Mouse (Mus musculus): Measurements from ENCODE around the gene Ccdc142. TPM values are rescaled to one million over a fixed set of nuclear protein-coding genes. Genes with fewer than 3 reads are reported as not detected.

Ccdc142 gene
- polyA plus RNA-seq, 1 experiment from 2014 or later: 1.5 TPM

- H3K4me2 ChIP-seq (replicated peaks; ENCODE audit: low read depth, low read length): no peak overlapping the region
- DNase-seq (ENCODE audit: low spot score) (no peak), ATAC-seq (no peak)
- H3K9ac ChIP-seq (replicated peaks; ENCODE audit: low read depth): no peak overlapping the region
- 81% methylated on average over 5 of the region's 5 CpGs for WGBS
- peaks cover 9% of the 10 kb centered on the region; the same call in 1 of the 2 replicates for H3K27me3 ChIP-seq (replicated peaks; ENCODE audit: insufficient read depth, low read length)
- H3K4me1 ChIP-seq (ENCODE audit: insufficient read depth, low read depth, low read length): no peaks in the 10 kb centered on the region
- H3K27ac ChIP-seq (ENCODE audit: low read length): no peak overlapping the region
- H3K4me3 ChIP-seq (ENCODE audit: low read depth, low read length): no peak overlapping the region
- TF ChIP-seq EP300 (IDR thresholded peaks at IDR 0.05): no peak
- TF ChIP-seq CTCF (IDR thresholded peaks at IDR 0.05): no peak
- no peaks in the 10 kb centered on the region for H3K9me3 ChIP-seq (ENCODE audit: low read length)
- H3K36me3 ChIP-seq (ENCODE audit: insufficient read depth, low read length): no peaks in the 10 kb centered on the region
Measured at GRCm38 (mm10) chr6:83080210-83080609, 21.2 kb upstream of the Ccdc142 start.

GRCm38 (mm10) chr6:83083497-83083896 lies 17.9 kb upstream of the Ccdc142 start:
- ATAC-seq (no peak), DNase-seq (ENCODE audit: low spot score) (no peak)
- Histone ChIP-seq H3K27ac (ENCODE audit: low read length) (no peak overlapping the region), H3K27me3 (replicated peaks; ENCODE audit: insufficient read depth, low read length) (peaks cover 27% of the 10 kb centered on the region; the same call in 1 of the 2 replicates), H3K4me3 (ENCODE audit: low read depth, low read length) (no peak overlapping the region), H3K9ac (replicated peaks; ENCODE audit: low read depth) (no peak overlapping the region), H3K4me2 (replicated peaks; ENCODE audit: low read depth, low read length) (no peak overlapping the region), H3K4me1 (ENCODE audit: insufficient read depth, low read depth, low read length) (peaks cover 5% of the 10 kb centered on the region), H3K9me3 (ENCODE audit: low read length) (no peaks in the 10 kb centered on the region), H3K36me3 (ENCODE audit: insufficient read depth, low read length) (no peaks in the 10 kb centered on the region)
- TF ChIP-seq EP300 (IDR thresholded peaks at IDR 0.05): no peak
- TF ChIP-seq CTCF (IDR thresholded peaks at IDR 0.05): no peak
- 25% methylated on average over 5 of the region's 5 CpGs for WGBS

GRCm38 (mm10) chr6:83084477-83084876 lies 16.9 kb upstream of the Ccdc142 start:
- Histone ChIP-seq H3K27me3 (replicated peaks; ENCODE audit: insufficient read depth, low read length) (peaks cover 28% of the 10 kb centered on the region; the same call in 1 of the 2 replicates), H3K4me3 (ENCODE audit: low read depth, low read length) (no peak overlapping the region), H3K4me1 (ENCODE audit: insufficient read depth, low read depth, low read length) (peaks cover 5% of the 10 kb centered on the region), H3K4me2 (replicated peaks; ENCODE audit: low read depth, low read length) (no peak overlapping the region), H3K36me3 (ENCODE audit: insufficient read depth, low read length) (no peaks in the 10 kb centered on the region), H3K27ac (ENCODE audit: low read length) (no peak overlapping the region), H3K9me3 (ENCODE audit: low read length) (no peaks in the 10 kb centered on the region), H3K9ac (replicated peaks; ENCODE audit: low read depth) (no peak overlapping the region)
- DNase-seq (ENCODE audit: low spot score): no peak
- ATAC-seq: no peak
- WGBS: 10% methylated on average over 6 of the region's 6 CpGs
- TF ChIP-seq EP300 (IDR thresholded peaks at IDR 0.05) (no peak), CTCF (IDR thresholded peaks at IDR 0.05) (no peak)

DNA sequence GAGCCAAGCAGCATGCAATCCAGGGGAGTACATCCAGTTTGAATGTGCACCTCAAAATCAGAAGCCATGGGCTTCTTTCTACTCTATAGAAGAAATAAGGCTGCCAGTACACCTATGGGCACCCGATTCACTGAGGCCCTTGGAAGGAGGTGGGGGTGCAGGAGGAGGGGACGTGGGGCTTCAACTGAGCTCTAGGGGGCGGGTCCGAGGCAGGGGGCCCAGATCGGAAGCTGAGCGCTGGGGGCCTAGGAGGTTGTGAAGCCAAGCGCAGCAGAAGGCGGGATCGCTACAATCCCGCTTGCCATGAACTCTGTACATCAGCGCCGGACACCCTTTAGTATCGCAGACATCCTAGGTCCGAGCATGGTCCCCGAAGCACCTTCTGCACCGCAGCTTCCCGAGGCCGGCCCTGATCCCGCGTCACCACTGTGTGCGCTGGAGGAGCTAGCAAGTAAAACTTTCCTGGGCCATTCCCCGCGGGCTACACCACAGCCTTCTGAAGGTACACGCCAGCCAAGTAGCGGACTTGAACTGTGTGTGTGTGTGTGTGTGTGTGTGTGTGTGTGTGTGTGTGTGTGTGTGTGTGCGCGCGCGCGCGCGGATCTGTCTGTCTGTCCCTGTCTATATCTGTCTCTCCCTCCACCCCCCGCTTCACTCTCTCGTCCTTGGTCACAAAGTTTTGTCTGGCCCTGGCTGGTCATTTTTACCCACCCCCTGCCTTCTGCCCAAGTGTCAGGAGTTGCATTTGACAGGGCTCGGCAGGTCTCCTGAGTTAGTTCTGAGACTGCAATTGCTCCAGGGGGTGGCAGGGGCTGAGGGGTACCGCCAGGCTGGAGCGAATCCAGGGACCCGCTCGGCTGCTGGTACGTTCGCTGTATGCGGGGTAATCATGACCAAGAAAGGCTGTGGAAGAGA lies 15.0 kb upstream of the Ccdc142 start, which contains the start of gene Lbx2:
Gene Lbx2, plus strand, starts transcription at position 247 of the 915 bp plus-strand sequence.
- peaks cover 5% of the 10 kb centered on the region for H3K4me1 ChIP-seq (ENCODE audit: insufficient read depth, low read depth, low read length)
- no peak within 1 kb of the TSS for H3K27ac ChIP-seq (ENCODE audit: low read length)
- DNase-seq (ENCODE audit: low spot score) (no peak), ATAC-seq (no peak)
- TF ChIP-seq EP300 (IDR thresholded peaks at IDR 0.05): no peak
- no peak for TF ChIP-seq CTCF (IDR thresholded peaks at IDR 0.05)
- peak within 1 kb of the TSS; percentile 16; the same call in 1 of the 2 replicates for H3K4me3 ChIP-seq (ENCODE audit: low read depth, low read length)
- 3% methylated on average over 35 of the region's 42 CpGs for WGBS
- no peaks in the 10 kb centered on the region for H3K9me3 ChIP-seq (ENCODE audit: low read length)
- H3K4me2 ChIP-seq (replicated peaks; ENCODE audit: low read depth, low read length): peak within 1 kb of the TSS; percentile 50
- H3K9ac ChIP-seq (replicated peaks; ENCODE audit: low read depth): no peak within 1 kb of the TSS
- H3K27me3 ChIP-seq (replicated peaks; ENCODE audit: insufficient read depth, low read length): peaks cover 28% of the 10 kb centered on the region; the same call in 1 of the 2 replicates
- H3K36me3 ChIP-seq (ENCODE audit: insufficient read depth, low read length): no peaks in the 10 kb centered on the region

DNA sequence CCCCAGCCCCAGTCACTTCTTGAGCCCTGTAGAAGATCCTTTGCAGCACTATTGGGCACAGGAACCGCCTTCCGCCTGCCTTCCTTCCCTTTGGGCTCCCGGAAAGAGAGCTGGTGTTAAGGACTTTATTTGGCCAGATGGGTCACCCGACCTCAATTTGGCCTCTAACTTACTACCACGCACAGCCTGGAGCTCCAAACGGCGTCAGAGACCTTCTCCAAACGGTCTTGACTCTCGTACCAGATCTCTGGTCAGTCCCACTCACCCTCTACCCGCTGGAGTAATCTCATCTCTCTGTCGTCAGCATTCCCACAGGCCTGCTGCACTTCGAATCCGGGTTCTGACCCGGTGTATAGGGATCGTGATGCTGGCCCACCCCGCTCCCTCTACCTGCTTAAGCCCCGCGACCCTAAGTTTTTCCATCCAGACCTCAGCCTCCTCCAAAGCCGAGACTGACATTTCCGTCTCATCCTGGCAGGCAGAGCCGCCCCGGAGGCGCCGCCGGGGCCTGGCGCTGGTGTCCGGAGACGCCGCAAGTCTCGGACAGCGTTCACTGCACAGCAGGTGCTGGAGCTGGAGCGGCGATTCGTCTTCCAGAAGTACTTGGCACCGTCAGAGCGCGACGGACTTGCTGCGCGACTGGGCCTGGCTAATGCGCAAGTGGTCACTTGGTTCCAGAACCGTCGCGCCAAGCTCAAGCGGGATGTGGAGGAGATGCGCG lies 14.0 kb upstream of the Ccdc142 start:
- DNase-seq (ENCODE audit: low spot score) (no peak), ATAC-seq (no peak; the same call in 1 of the 2 replicates)
- H3K4me3 ChIP-seq (ENCODE audit: low read depth, low read length): peak overlapping the region; percentile 16
- peaks cover 28% of the 10 kb centered on the region; the same call in 1 of the 2 replicates for H3K27me3 ChIP-seq (replicated peaks; ENCODE audit: insufficient read depth, low read length)
- 2% methylated on average over 47 of the region's 47 CpGs for WGBS
- H3K9ac ChIP-seq (replicated peaks; ENCODE audit: low read depth): no peak overlapping the region
- H3K9me3 ChIP-seq (ENCODE audit: low read length): no peaks in the 10 kb centered on the region
- H3K4me1 ChIP-seq (ENCODE audit: insufficient read depth, low read depth, low read length): peaks cover 5% of the 10 kb centered on the region
- H3K36me3 ChIP-seq (ENCODE audit: insufficient read depth, low read length): no peaks in the 10 kb centered on the region
- no peak for TF ChIP-seq CTCF (IDR thresholded peaks at IDR 0.05)
- TF ChIP-seq EP300 (IDR thresholded peaks at IDR 0.05): no peak
- H3K4me2 ChIP-seq (replicated peaks; ENCODE audit: low read depth, low read length): peak overlapping the region; percentile 50
- no peak overlapping the region for H3K27ac ChIP-seq (ENCODE audit: low read length)

DNA sequence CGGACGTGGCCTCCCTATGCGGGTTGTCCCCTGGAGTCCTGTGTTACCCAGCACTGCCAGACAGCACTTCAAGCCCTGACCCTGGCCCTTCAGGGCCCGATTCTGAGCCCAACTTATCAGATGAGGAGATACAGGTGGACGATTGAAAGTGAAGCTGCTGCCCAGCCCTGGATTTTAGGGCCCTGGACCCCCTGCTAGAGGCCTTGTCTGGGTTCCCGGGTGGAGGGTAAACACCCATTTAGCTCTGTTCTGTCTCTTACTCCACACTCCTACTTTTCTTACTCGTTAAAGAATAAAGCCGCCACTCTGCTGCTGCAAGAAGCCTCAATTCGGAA lies 13.5 kb upstream of the Ccdc142 start:
- no peak overlapping the region for H3K27ac ChIP-seq (ENCODE audit: low read length)
- WGBS: 16% methylated on average over 9 of the region's 9 CpGs
- peak overlapping the region; percentile 50 for H3K4me2 ChIP-seq (replicated peaks; ENCODE audit: low read depth, low read length)
- H3K36me3 ChIP-seq (ENCODE audit: insufficient read depth, low read length): no peaks in the 10 kb centered on the region
- peak overlapping the region; percentile 16 for H3K4me3 ChIP-seq (ENCODE audit: low read depth, low read length)
- H3K27me3 ChIP-seq (replicated peaks; ENCODE audit: insufficient read depth, low read length): peaks cover 28% of the 10 kb centered on the region; the same call in 1 of the 2 replicates
- no peak for DNase-seq (ENCODE audit: low spot score)
- peaks cover 5% of the 10 kb centered on the region for H3K4me1 ChIP-seq (ENCODE audit: insufficient read depth, low read depth, low read length)
- H3K9me3 ChIP-seq (ENCODE audit: low read length): no peaks in the 10 kb centered on the region
- no peak for TF ChIP-seq CTCF (IDR thresholded peaks at IDR 0.05)
- no peak for TF ChIP-seq EP300 (IDR thresholded peaks at IDR 0.05)
- no peak overlapping the region for H3K9ac ChIP-seq (replicated peaks; ENCODE audit: low read depth)
- ATAC-seq: no peak
